Comparison of ENCODE assay signal across 14 mouse cellular contexts in genomic region chr13:42315628-42316027, GRCm38 (mm10). TPM values are rescaled to one million over a fixed set of nuclear protein-coding genes. Genes with fewer than 3 reads are reported as not detected.
"Had no signal": no experiment of that assay in that cellular context is flagged by ENCODE, and none has a peak within 500 bp of the region (broad histone marks: within the 10 kb centered on the region; RNA-seq: fewer than 3 reads in every experiment).

No protein-coding gene starts in this region.

- DNase-seq: lung, adult 2 months; lung, postnatal 14 days; lung, postnatal 36 days; midbrain, embryonic 14.5 days; right cerebral cortex, postnatal 14 days; right cerebral cortex, postnatal 4 days; spleen, adult 18-20 months; thymus, adult 18-20 months; thymus, postnatal 14 days; thymus, postnatal 36 days had no signal

- ATAC-seq: lung, postnatal 0 days; midbrain, embryonic 16.5 days had no signal

RNA-seq across cellular contexts. Expression of gene Edn1, which starts 14.4 kb away (rescaled TPM):
- total RNA-seq: megakaryocyte progenitor cell, adult 5-6 weeks; neutrophil, adult 5-6 weeks had no signal
